Mouse (Mus musculus): ENCODE measurements at regions not wholly inside any gene's neighbourhood (a gene's known extent, or its start where the extent isn't known, plus 50 kb on each side); places are given as distances from the start of the nearest gene placed in this dataset.

GRCm38 (mm10) chr14:24839056-24839455 lies 352.1 kb downstream of the Rps24 start:
- no peaks in the 10 kb centered on the region for H3K9me3 ChIP-seq (ENCODE audit: control insufficient read depth, low read length)
- no peak overlapping the region for H3K4me3 ChIP-seq (replicated peaks; ENCODE audit: low read length)
- no peaks in the 10 kb centered on the region for H3K27me3 ChIP-seq (replicated peaks; ENCODE audit: control insufficient read depth, insufficient read depth, low read length)
- H3K4me2 ChIP-seq (ENCODE audit: low read length) = no peak overlapping the region
- H3K4me1 ChIP-seq (replicated peaks; ENCODE audit: control insufficient read depth, insufficient read depth, low read length) = peaks cover 24% of the 10 kb centered on the region
- 81% methylated on average over 4 of the region's 4 CpGs for WGBS
- ATAC-seq = no peak
- no peak overlapping the region for H3K27ac ChIP-seq (ENCODE audit: low read length)
- no peak overlapping the region for H3K9ac ChIP-seq (replicated peaks; ENCODE audit: low read depth, low read length)
- H3K36me3 ChIP-seq (ENCODE audit: control insufficient read depth, insufficient read depth) = no peaks in the 10 kb centered on the region

DNA sequence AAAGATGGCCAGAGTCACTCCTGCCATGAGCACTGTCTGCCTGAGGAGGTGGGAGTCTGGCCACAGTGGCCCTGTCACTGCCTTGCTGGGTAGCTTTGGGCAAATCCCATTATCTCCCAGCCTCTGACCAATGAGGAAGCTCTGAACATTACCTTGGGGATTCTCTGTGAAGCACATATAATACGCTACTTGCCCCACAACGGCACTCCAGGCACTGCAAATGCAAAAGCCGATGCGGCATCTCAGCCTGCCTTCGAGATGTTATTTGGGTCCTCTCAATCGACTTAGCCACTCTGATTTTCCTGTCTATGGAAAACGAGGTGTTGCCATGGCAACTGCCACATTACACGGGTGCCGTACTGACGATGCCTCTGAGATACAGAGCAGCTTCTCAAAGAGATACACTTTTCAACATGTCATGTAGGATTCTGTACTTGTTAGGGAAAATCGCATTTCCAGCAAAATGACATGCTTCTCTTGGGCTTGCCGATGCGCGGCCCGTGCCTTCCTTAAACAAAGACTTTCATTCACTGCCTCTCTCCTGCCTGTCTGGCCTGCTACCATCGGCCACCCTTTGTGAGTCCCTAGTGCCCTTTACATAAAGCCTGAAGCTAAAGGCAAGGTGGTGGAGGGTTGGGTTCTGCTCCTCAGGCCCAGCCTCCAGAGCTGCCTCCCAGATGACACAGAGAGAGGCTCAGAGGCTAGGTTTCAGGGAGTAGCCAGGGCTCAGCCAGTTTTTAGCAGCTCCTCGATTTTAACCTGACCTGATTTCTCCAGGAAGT lies 355.0 kb downstream of the Rps24 start:
- WGBS = 10% methylated on average over 17 of the region's 17 CpGs
- Histone ChIP-seq H3K9ac (replicated peaks; ENCODE audit: low read depth, low read length) (peak overlapping the region; percentile 45), H3K27ac (ENCODE audit: low read length) (peak overlapping the region; percentile 92), H3K4me1 (replicated peaks; ENCODE audit: control insufficient read depth, insufficient read depth, low read length) (peaks cover 24% of the 10 kb centered on the region), H3K9me3 (ENCODE audit: control insufficient read depth, low read length) (no peaks in the 10 kb centered on the region), H3K4me3 (replicated peaks; ENCODE audit: low read length) (no peak overlapping the region), H3K27me3 (replicated peaks; ENCODE audit: control insufficient read depth, insufficient read depth, low read length) (no peaks in the 10 kb centered on the region), H3K4me2 (ENCODE audit: low read length) (peak overlapping the region; percentile 21), H3K36me3 (ENCODE audit: control insufficient read depth, insufficient read depth) (no peaks in the 10 kb centered on the region)
- ATAC-seq = peak; percentile 86

GRCm38 (mm10) chr14:24843626-24844025 lies 356.7 kb downstream of the Rps24 start:
- Histone ChIP-seq H3K4me3 (replicated peaks; ENCODE audit: low read length) (no peak overlapping the region), H3K27me3 (replicated peaks; ENCODE audit: control insufficient read depth, insufficient read depth, low read length) (no peaks in the 10 kb centered on the region), H3K36me3 (ENCODE audit: control insufficient read depth, insufficient read depth) (no peaks in the 10 kb centered on the region), H3K27ac (ENCODE audit: low read length) (no peak overlapping the region), H3K4me2 (ENCODE audit: low read length) (no peak overlapping the region), H3K9ac (replicated peaks; ENCODE audit: low read depth, low read length) (no peak overlapping the region), H3K4me1 (replicated peaks; ENCODE audit: control insufficient read depth, insufficient read depth, low read length) (peaks cover 22% of the 10 kb centered on the region), H3K9me3 (ENCODE audit: control insufficient read depth, low read length) (no peaks in the 10 kb centered on the region)
- 86% methylated on average over 4 of the region's 4 CpGs for WGBS
- no peak for ATAC-seq

DNA sequence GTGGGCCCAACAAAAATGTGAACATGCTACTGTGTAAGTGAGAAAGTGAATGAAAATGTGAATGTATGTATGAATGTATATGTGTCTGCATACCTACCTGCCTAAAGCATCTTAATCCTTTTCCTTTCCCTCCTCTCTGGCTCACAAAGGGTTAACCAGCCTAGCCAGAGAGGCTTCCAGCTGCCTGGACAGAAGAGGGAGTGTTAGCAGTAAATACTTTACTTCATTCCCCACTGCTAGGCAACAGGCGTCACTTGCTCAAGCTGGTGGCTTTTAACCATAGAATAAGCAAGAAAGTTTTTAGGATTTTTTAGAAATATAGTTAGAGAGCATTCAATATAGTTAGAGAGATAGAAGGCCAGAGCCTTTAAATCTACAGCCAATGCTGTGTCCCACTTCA lies 363.6 kb downstream of the Rps24 start:
- no peaks in the 10 kb centered on the region for H3K36me3 ChIP-seq (ENCODE audit: control insufficient read depth, insufficient read depth)
- H3K4me2 ChIP-seq (ENCODE audit: low read length) = no peak overlapping the region
- WGBS = 11% methylated on average over 1 of the region's 1 CpGs
- no peak overlapping the region for H3K27ac ChIP-seq (ENCODE audit: low read length)
- 0 out of 2 replicates have a peak, but pooled peaks cover 3% of the 10 kb centered on the region for H3K4me1 ChIP-seq (replicated peaks; ENCODE audit: control insufficient read depth, insufficient read depth, low read length)
- H3K4me3 ChIP-seq (replicated peaks; ENCODE audit: low read length) = no peak overlapping the region
- ATAC-seq = no peak
- no peaks in the 10 kb centered on the region for H3K27me3 ChIP-seq (replicated peaks; ENCODE audit: control insufficient read depth, insufficient read depth, low read length)
- no peaks in the 10 kb centered on the region for H3K9me3 ChIP-seq (ENCODE audit: control insufficient read depth, low read length)
- no peak overlapping the region for H3K9ac ChIP-seq (replicated peaks; ENCODE audit: low read depth, low read length)

- 59% methylated on average over 4 of the region's 4 CpGs for WGBS
- no peak overlapping the region for H3K27ac ChIP-seq (ENCODE audit: low read length)
- no peak overlapping the region for H3K9ac ChIP-seq (replicated peaks; ENCODE audit: low read depth, low read length)
- ATAC-seq = no peak
- H3K4me3 ChIP-seq (replicated peaks; ENCODE audit: low read length) = no peak overlapping the region
- H3K4me1 ChIP-seq (replicated peaks; ENCODE audit: control insufficient read depth, insufficient read depth, low read length) = 0 out of 2 replicates have a peak, but pooled peaks cover 3% of the 10 kb centered on the region
- no peak overlapping the region for H3K4me2 ChIP-seq (ENCODE audit: low read length)
- no peaks in the 10 kb centered on the region for H3K36me3 ChIP-seq (ENCODE audit: control insufficient read depth, insufficient read depth)
- no peaks in the 10 kb centered on the region for H3K27me3 ChIP-seq (replicated peaks; ENCODE audit: control insufficient read depth, insufficient read depth, low read length)
- no peaks in the 10 kb centered on the region for H3K9me3 ChIP-seq (ENCODE audit: control insufficient read depth, low read length)
Measured at GRCm38 (mm10) chr14:24854459-24854858, 367.5 kb downstream of the Rps24 start.

- Histone ChIP-seq H3K4me2 (ENCODE audit: low read length) (no peak overlapping the region), H3K9ac (replicated peaks; ENCODE audit: low read depth, low read length) (no peak overlapping the region), H3K27me3 (replicated peaks; ENCODE audit: control insufficient read depth, insufficient read depth, low read length) (no peaks in the 10 kb centered on the region), H3K9me3 (ENCODE audit: control insufficient read depth, low read length) (no peaks in the 10 kb centered on the region), H3K4me3 (replicated peaks; ENCODE audit: low read length) (no peak overlapping the region), H3K27ac (ENCODE audit: low read length) (no peak overlapping the region), H3K36me3 (ENCODE audit: control insufficient read depth, insufficient read depth) (no peaks in the 10 kb centered on the region), H3K4me1 (replicated peaks; ENCODE audit: control insufficient read depth, insufficient read depth, low read length) (peaks cover 14% of the 10 kb centered on the region)
- WGBS = 85% methylated on average over 8 of the region's 8 CpGs
- ATAC-seq = no peak
Measured at GRCm38 (mm10) chr14:24862171-24862570, 375.2 kb downstream of the Rps24 start.

DNA sequence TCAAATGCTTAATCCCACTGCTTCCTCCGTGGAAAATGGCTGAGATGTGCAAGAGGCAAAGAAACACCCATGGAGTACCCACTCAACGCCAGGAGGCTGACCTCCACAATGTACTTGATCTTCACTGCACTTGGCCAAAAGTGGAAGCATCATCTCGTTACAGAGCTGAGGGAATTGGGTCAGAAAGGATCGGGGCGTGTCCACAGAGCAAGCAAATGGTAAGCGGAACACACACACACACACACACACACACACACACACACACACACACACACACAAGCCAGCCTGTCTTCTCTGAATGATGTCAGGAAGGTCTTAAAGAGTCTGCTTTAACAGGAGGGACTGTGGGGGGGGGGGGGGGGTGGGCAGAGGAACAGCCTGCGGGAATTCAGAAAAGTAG lies 375.7 kb downstream of the Rps24 start:
- peaks cover 14% of the 10 kb centered on the region for H3K4me1 ChIP-seq (replicated peaks; ENCODE audit: control insufficient read depth, insufficient read depth, low read length)
- no peaks in the 10 kb centered on the region for H3K36me3 ChIP-seq (ENCODE audit: control insufficient read depth, insufficient read depth)
- no peak for ATAC-seq
- no peaks in the 10 kb centered on the region for H3K9me3 ChIP-seq (ENCODE audit: control insufficient read depth, low read length)
- H3K27me3 ChIP-seq (replicated peaks; ENCODE audit: control insufficient read depth, insufficient read depth, low read length) = no peaks in the 10 kb centered on the region
- no peak overlapping the region for H3K4me3 ChIP-seq (replicated peaks; ENCODE audit: low read length)
- no peak overlapping the region for H3K9ac ChIP-seq (replicated peaks; ENCODE audit: low read depth, low read length)
- no peak overlapping the region for H3K4me2 ChIP-seq (ENCODE audit: low read length)
- 72% methylated on average over 7 of the region's 7 CpGs for WGBS
- no peak overlapping the region for H3K27ac ChIP-seq (ENCODE audit: low read length)

GRCm38 (mm10) chr14:24863116-24863515 lies 376.2 kb downstream of the Rps24 start:
- H3K4me3 ChIP-seq (replicated peaks; ENCODE audit: low read length) = no peak overlapping the region
- ATAC-seq = 0 out of 2 replicates have a peak, but pooled peaks have one; percentile 20
- peaks cover 14% of the 10 kb centered on the region for H3K4me1 ChIP-seq (replicated peaks; ENCODE audit: control insufficient read depth, insufficient read depth, low read length)
- H3K27ac ChIP-seq (ENCODE audit: low read length) = no peak overlapping the region
- no peak overlapping the region for H3K9ac ChIP-seq (replicated peaks; ENCODE audit: low read depth, low read length)
- H3K27me3 ChIP-seq (replicated peaks; ENCODE audit: control insufficient read depth, insufficient read depth, low read length) = no peaks in the 10 kb centered on the region
- 60% methylated on average over 8 of the region's 8 CpGs for WGBS
- no peaks in the 10 kb centered on the region for H3K36me3 ChIP-seq (ENCODE audit: control insufficient read depth, insufficient read depth)
- H3K9me3 ChIP-seq (ENCODE audit: control insufficient read depth, low read length) = no peaks in the 10 kb centered on the region
- H3K4me2 ChIP-seq (ENCODE audit: low read length) = no peak overlapping the region

GRCm38 (mm10) chr14:24865579-24866230 lies 378.8 kb downstream of the Rps24 start:
- H3K27me3 ChIP-seq (replicated peaks; ENCODE audit: control insufficient read depth, insufficient read depth, low read length) = no peaks in the 10 kb centered on the region
- no peaks in the 10 kb centered on the region for H3K36me3 ChIP-seq (ENCODE audit: control insufficient read depth, insufficient read depth)
- H3K4me3 ChIP-seq (replicated peaks; ENCODE audit: low read length) = no peak overlapping the region
- ATAC-seq = 0 out of 2 replicates have a peak, but pooled peaks have one; percentile 31
- H3K9me3 ChIP-seq (ENCODE audit: control insufficient read depth, low read length) = no peaks in the 10 kb centered on the region
- H3K4me1 ChIP-seq (replicated peaks; ENCODE audit: control insufficient read depth, insufficient read depth, low read length) = peaks cover 10% of the 10 kb centered on the region
- 0 out of 2 replicates have a peak overlapping the region, but pooled peaks have one; percentile 13 for H3K27ac ChIP-seq (ENCODE audit: low read length)
- WGBS = 72% methylated on average over 6 of the region's 6 CpGs
- H3K9ac ChIP-seq (replicated peaks; ENCODE audit: low read depth, low read length) = no peak overlapping the region
- H3K4me2 ChIP-seq (ENCODE audit: low read length) = no peak overlapping the region

Measured in forebrain, embryonic 16.5 days (tissue).